Mouse (Mus musculus) mouse embryonic stem cell (cell line): ENCODE results near the gene Gm21541.
"Not testable (repeated sequence)": the region's sequence is repeated elsewhere in the genome, so short reads cannot be mapped to it uniquely, and the experiment has no call there.

ENCODE experiments used
- in situ Hi-C, 2 experiments: fragments of 300-500 bp; cut with MboI; formaldehyde crosslinking; loops; 1 replicate in 1 of 2; 3 replicates in 1 of 2; pipeline ENCODE4 v1.14.3; 2019 to 2020; ENCODE audit warnings: low sequenced_read_pairs in 2 of 2, low pct_unique_long_range_greater_than_20kb in 1 of 2, mixed read lengths in 1 of 2; ENCODE audit not compliant: unreplicated experiment in 1 of 2

Gene Gm21541

DNA sequence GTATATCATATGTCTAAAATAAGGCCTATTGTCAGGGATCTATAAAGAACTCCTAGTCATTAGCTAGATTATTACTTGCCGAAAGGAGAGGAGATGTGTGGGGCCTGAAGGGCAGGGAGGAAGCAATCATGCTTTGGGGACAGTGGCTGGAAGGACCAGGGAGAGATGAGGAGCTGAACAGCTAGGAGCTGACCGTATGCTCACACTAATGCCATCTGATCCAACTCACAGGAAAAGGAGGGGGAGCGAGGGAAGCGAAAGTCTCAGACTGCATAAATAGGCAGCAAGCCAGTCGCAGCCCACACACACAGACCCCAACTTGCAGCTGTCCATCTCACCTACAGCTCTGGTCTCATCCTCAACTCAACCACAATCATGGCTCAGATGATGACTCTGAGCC lies at the start of gene Gm21541:
Gm21541 (plus strand) TSS at position 301 of the 400 bp plus-strand sequence.
- in situ Hi-C loops = not testable (repeated sequence)

DNA sequence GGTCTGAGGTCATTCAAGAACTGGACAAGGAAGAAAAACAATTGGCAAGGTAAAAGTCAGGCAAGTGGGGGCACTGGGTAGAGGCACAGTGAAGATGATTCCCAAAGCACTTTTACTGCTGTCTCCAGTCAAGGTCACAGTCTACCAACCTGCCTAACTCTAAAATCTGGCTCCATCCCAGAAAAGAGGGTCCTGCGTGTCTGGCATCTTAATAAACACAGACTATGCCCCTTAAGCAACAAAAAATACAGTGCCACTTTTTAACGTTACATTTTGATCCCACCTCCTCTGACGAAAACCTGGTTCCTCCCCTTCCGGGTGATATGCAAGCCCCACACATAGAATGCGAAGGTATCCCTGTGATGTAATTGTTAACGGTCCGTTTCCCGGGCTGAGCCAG lies 37.9 kb downstream of the Gm21541 start, which contains the start of gene Gm20878:
Gm20878 (plus strand) TSS at position 301 of the 400 bp plus-strand sequence.
- in situ Hi-C loops = not testable (repeated sequence)
